Mouse (Mus musculus): ENCODE measurements around the gene Olfr372. TPM values are rescaled to one million over a fixed set of nuclear protein-coding genes. Genes with fewer than 3 reads are reported as not detected.
"Not testable (repeated sequence)": the region's sequence is repeated elsewhere in the genome, so short reads cannot be mapped to it uniquely, and the experiment has no call there.

The Olfr372 gene
- total RNA-seq (2021) = not detected
- long read RNA-seq, experiment 1 = 0 reads
- long read RNA-seq, experiment 2 = 0 reads

GRCm38 (mm10) chr8:72040918-72041317, at the start of gene Olfr372:
Olfr372 (plus strand) TSS chr8:72041218.
- DNase-seq = not testable (repeated sequence)

GRCm38 (mm10) chr8:71999434-71999833, 41.6 kb upstream of the Olfr372 start:
- no peak for DNase-seq

- DNase-seq = no peak
Observed at GRCm38 (mm10) chr8:72000223-72000622, 40.8 kb upstream of the Olfr372 start.

DNA sequence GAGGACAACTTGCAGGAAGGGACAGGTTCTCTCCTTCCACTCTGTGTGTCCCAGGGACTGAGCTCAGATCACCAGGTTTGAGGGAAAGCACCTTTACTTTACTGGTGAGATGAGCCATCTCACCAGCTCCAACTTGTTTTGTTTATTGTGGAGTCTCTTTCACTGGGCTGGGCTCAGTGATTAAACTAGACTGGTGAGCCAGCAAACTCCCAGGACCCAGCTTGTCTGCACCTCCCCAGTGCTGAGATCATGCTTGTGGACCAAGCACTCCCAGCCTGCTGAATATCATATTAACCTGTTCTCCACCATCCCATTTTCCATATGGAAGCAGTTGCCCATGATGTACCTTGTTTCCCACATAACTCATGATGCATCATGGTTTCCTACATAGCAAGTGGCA, 38.1 kb upstream of the Olfr372 start:
- DNase-seq = no peak

DNA sequence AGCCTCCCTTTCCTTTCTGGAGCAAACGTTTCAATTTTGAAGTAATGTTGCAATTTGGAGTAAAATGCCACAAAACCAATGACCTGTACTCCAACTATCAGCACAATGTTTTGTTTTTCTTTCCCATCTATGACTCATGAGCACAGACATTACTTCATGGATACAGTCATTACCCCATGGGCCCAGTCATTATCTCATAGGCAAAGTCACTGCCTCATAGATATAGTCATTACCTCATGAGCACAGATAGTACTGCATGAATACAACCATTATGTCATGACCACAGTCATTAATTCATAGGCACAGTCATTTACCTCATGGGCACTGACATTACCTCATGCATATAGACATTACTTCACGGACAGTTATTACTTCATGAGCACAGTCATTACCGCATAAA, 35.1 kb upstream of the Olfr372 start:
- no peak for DNase-seq

- no peak for DNase-seq
Observed at GRCm38 (mm10) chr8:72006763-72007162, 34.3 kb upstream of the Olfr372 start.

GRCm38 (mm10) chr8:72008134-72008641, 32.8 kb upstream of the Olfr372 start:
- DNase-seq = peak in 1 of 2 experiments; percentile 30

GRCm38 (mm10) chr8:72009473-72009872, 31.5 kb upstream of the Olfr372 start, which contains the start of gene Cyp4f18:
Cyp4f18 (minus strand) TSS chr8:72009626.
- DNase-seq = peak; percentile 27 to 34

- DNase-seq = peak; percentile 24 to 45
Observed at GRCm38 (mm10) chr8:72013506-72014228, 27.4 kb upstream of the Olfr372 start.

DNA sequence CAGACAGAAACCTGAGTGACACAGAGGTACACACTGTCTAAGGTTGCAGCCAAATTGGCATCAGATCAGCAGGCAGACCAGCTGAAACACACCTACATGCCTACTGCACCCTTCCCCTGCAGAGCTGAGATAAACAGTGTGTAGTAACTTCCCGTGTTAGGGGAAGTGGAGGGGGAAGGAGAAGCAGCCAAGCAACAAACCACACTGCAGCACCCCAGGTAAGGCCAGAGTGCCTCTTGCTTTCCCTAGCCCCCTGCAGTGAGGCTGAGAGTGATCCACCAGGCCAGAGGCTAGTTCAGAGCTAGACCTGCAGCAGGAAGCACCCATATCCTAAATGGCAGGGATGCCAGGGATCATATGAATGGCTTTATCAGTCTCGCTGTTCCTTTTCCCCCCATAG, 23.7 kb upstream of the Olfr372 start:
- not testable (repeated sequence) for DNase-seq

GRCm38 (mm10) chr8:72018141-72018540, 22.9 kb upstream of the Olfr372 start:
- peak; percentile 45 to 49 for DNase-seq

DNA sequence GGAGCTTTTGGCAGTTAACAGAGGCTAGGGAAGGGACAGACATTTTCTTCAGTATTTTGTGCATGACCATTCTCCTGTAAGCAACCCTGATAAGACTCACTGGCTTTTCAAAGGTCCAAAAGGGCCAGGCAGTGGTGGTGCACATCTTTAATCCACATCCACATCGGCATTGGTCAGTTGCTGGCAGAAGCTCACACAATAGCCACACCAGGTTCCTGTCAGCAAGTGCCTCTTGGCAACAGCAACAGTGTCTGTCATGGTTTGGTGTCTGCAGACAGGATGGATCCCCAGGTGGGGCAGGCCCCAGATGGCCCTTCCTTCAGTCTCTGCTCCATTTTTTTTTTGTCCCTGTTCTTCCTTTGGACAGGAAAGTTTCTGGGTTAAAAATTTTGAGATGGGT, 22.0 kb upstream of the Olfr372 start:
- DNase-seq = not testable (repeated sequence)

DNA sequence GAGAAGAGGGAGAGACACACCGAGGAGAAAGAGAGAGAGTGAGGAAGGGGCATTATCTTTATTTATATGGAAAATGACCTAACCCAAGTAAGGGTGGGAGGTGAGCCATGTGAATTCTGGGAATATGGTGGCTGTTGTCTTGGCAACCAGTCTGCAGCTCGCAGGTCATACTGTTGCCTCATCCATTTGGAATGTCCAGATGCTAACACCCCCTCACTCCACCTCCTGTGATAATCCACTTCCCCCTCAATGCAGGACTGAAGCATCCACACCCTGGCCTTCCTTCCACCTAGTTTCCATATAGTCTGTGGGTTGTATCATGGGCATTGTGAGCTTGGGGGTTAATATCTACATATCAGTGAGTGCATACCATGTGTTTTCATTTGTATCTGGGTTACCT, 21.2 kb upstream of the Olfr372 start:
- no peak for DNase-seq

DNA sequence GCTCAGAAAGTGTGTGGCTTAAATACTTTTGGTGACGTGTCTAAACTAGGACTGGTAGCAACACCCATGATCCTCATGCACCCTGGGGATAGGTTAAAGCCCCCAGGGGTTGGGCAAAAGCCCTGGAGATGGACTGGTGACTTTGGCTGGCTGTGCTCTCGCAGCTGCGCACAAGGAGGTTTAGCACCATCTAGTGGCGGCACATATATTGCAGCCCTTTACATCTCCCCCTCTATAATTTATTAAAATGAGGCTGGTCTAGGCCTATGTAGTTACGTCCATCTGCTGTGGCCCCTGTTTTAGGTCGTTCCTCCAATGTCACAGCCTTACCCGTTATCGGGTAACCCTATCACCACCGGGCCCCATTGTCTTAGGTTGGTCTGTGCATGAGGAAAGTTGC, 16.1 kb upstream of the Olfr372 start:
- peak in 1 of 2 experiments; percentile 54 for DNase-seq

GRCm38 (mm10) chr8:72032926-72033325, 8.1 kb upstream of the Olfr372 start:
- peak; percentile 70 to 72 for DNase-seq

DNA sequence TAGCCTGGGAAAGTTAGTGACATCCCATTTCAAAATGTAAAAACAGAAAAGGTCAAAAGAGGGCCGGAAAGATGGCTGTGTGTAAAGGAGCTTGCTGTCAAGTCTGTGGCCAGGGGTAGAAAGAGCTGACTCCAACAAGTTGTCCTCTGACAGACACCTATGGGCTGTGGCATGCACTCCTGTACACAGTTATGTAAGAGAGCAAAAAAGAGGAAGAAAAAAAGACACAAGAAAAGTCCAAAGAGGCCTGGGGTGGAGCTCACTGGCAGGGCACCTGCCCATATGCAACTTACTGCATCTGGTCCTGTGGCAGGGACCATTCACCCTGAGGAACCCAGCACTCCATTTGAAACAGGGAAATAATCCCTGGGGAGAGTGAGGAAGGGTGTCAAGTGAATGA, 1.5 kb downstream of the Olfr372 start:
- DNase-seq = no peak

DNA sequence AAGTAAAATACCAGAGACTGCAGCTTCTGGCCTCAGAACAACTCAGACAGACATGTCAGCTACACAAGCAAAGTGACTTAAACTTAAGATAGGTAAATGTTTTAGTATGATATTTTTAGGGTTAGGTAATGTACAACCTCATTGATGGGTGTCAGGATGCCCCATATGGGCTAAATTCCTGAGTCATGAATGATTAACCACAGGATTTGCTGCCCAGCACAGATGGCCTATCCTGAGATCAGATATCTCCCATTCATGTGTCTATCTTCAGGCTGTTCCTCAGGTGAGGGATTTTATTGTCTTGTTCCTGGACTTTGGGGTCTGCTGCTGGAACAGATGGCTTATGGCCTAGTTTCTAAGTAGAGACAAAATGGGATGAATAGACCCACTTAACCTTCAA, 13.6 kb downstream of the Olfr372 start:
- not testable (repeated sequence) for DNase-seq

GRCm38 (mm10) chr8:72057643-72058042, 16.6 kb downstream of the Olfr372 start:
- not testable (repeated sequence) for DNase-seq

DNA sequence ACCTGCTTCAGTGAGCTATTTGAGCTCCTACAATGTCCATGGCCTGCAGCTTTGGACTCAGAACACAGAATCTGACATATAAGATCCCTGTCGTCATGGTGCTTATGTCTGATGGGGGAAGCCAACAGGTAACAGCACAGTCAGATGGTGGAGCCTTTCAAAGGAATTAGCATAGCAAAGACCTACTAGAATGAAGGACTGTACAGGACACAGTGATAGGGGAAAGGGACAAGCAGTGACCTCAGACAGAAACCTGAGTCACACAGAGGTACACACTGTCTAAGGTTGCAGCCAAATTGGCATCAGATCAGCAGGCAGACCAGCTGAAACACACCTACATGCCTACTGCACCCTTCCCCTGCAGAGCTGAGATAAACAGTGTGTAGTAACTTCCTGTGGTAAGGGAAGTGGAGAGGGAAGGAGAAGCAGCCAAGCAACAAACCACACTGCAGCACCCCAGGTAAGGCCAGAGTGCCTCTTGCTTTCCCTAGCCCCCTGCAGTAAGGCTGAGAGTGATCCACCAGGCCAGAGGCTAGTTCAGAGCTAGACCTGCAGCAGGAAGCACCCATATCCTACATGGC, 25.9 kb downstream of the Olfr372 start:
- DNase-seq = not testable (repeated sequence)

- DNase-seq = not testable (repeated sequence)
Observed at GRCm38 (mm10) chr8:72082877-72083276, 41.9 kb downstream of the Olfr372 start, which contains the start of gene Olfr373. Olfr373 (plus strand) TSS chr8:72083177.

DNA sequence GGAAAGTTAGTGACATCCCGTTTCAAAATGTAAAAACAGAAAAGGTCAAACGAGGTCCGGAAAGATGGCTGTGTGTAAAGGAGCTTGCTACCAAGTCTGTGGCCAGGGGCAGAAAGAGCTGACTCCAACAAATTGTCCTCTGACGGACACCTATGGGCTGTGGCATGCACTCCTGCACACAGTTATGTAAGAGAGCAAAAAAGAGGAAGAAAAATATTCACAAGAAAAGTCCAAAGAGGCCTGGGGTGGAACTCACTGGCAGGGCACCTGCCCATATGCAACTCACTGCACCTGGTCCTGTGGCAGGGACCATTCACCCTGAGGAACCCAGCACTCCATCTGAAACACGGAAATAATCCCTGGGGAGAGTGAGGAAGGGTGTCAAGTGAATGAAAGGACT, 43.7 kb downstream of the Olfr372 start:
- DNase-seq = no peak

GRCm38 (mm10) chr8:72087611-72088010, 46.6 kb downstream of the Olfr372 start:
- not testable (repeated sequence) for DNase-seq

GRCm38 (mm10) chr8:72096721-72097120, 55.7 kb downstream of the Olfr372 start:
- DNase-seq = not testable (repeated sequence)
